ENCODE assay signal across 8 mouse cellular contexts in genomic region chr19:46038851-46039260, GRCm38 (mm10). TPM values are rescaled to one million over a fixed set of nuclear protein-coding genes. Genes with fewer than 3 reads are reported as not detected.
DNase-seq lines count a peak whose midpoint lies in the region; ATAC-seq and TF ChIP-seq lines count a peak whose summit lies in the region.

No protein-coding gene starts in this region.

- H3K4me2 ChIP-seq in embryonic facial prominence, embryonic 15.5 days (replicated peaks), result peak overlapping the region; percentile 84
- H3K4me2 ChIP-seq in intestine, postnatal 0 days (replicated peaks; ENCODE audit: low read depth), result peak overlapping the region; percentile 81
- H3K4me2 ChIP-seq in midbrain, embryonic 16.5 days (ENCODE audit: low read length), result peak overlapping the region; percentile 99

- WGBS in embryonic facial prominence, embryonic 15.5 days, result 0% methylated on average over 15 of the region's 17 CpGs
- 0% methylated on average over 11 of the region's 17 CpGs for WGBS in intestine, postnatal 0 days
- 0% methylated on average over 12 of the region's 17 CpGs for WGBS in midbrain, embryonic 16.5 days

- H3K27me3 ChIP-seq in embryonic facial prominence, embryonic 15.5 days, result no peaks in the 10 kb centered on the region
- no peaks in the 10 kb centered on the region for H3K27me3 ChIP-seq in intestine, postnatal 0 days (replicated peaks; ENCODE audit: control insufficient read depth, insufficient read depth, low read length)
- H3K27me3 ChIP-seq in midbrain, embryonic 16.5 days (ENCODE audit: control insufficient read depth, insufficient read depth, low read depth, low read length), result no peaks in the 10 kb centered on the region

- H3K36me3 ChIP-seq in embryonic facial prominence, embryonic 15.5 days, result peaks cover 27% of the 10 kb centered on the region
- peaks cover 27% of the 10 kb centered on the region for H3K36me3 ChIP-seq in intestine, postnatal 0 days (ENCODE audit: control insufficient read depth, insufficient read depth)
- H3K36me3 ChIP-seq in midbrain, embryonic 16.5 days (ENCODE audit: control insufficient read depth, insufficient read depth, low read length), result peaks cover 19% of the 10 kb centered on the region

- no peak for ATAC-seq in cerebellum, adult (ENCODE audit: insufficient number of reproducible peaks, low FRiP score, low TSS enrichment)
- ATAC-seq in embryonic facial prominence, embryonic 15.5 days (ENCODE audit: insufficient number of reproducible peaks, low FRiP score, low TSS enrichment, low read depth), result 0 out of 2 replicates have a peak, but pooled peaks have one; percentile 18
- peak; percentile 14; the same call in 1 of the 2 replicates for ATAC-seq in intestine, postnatal 0 days
- peak; percentile 22 for ATAC-seq in midbrain, embryonic 16.5 days

- TF ChIP-seq CTCF in intestine, postnatal 0 days (IDR thresholded peaks at IDR 0.05; ENCODE audit: low read depth), result no peak

- peak overlapping the region; percentile 82 for H3K9ac ChIP-seq in embryonic facial prominence, embryonic 15.5 days
- H3K9ac ChIP-seq in intestine, postnatal 0 days (ENCODE audit: low read depth, low read length), result peak overlapping the region; percentile 83
- H3K9ac ChIP-seq in midbrain, embryonic 16.5 days (ENCODE audit: low read depth, low read length), result peak overlapping the region; percentile 76

- no peaks in the 10 kb centered on the region for H3K9me3 ChIP-seq in embryonic facial prominence, embryonic 15.5 days (replicated peaks)
- no peaks in the 10 kb centered on the region for H3K9me3 ChIP-seq in intestine, postnatal 0 days (ENCODE audit: control insufficient read depth)
- H3K9me3 ChIP-seq in midbrain, embryonic 16.5 days (replicated peaks; ENCODE audit: control insufficient read depth, low read length, poor library complexity, severe bottlenecking), result no peaks in the 10 kb centered on the region

- peak overlapping the region; percentile 100 for H3K27ac ChIP-seq in embryonic facial prominence, embryonic 15.5 days (replicated peaks)
- H3K27ac ChIP-seq in intestine, postnatal 0 days (ENCODE audit: low read depth, low read length), result peak overlapping the region; percentile 79
- peak overlapping the region; percentile 92 for H3K27ac ChIP-seq in midbrain, embryonic 16.5 days (ENCODE audit: low read length)

- DNase-seq in cerebellum, adult 11 months, result peak; percentile 40
- DNase-seq in A20 (ENCODE audit: low read depth, low spot score), result peak; percentile 35
- no peak for DNase-seq in layer of hippocampus, adult 9-11 months
- DNase-seq in natural killer cell, adult 2 months (ENCODE audit: low spot score in 2 of 2), result no peak

- H3K4me1 ChIP-seq in embryonic facial prominence, embryonic 15.5 days, result peaks cover 71% of the 10 kb centered on the region
- H3K4me1 ChIP-seq in intestine, postnatal 0 days (replicated peaks; ENCODE audit: control insufficient read depth, insufficient read depth, low read length), result peaks cover 20% of the 10 kb centered on the region
- H3K4me1 ChIP-seq in midbrain, embryonic 16.5 days (ENCODE audit: control insufficient read depth, insufficient read depth, low read length), result peaks cover 70% of the 10 kb centered on the region

- peak overlapping the region; percentile 66 for H3K4me3 ChIP-seq in embryonic facial prominence, embryonic 15.5 days (replicated peaks)
- peak overlapping the region; percentile 55 for H3K4me3 ChIP-seq in intestine, postnatal 0 days (ENCODE audit: low read depth, low read length)
- peak overlapping the region; percentile 75 for H3K4me3 ChIP-seq in midbrain, embryonic 16.5 days (ENCODE audit: low read depth, low read length)

RNA-seq across cellular contexts. Expression of gene Pprc1, which starts 5.8 kb away (rescaled TPM):
- 37.0 and 38.3 TPM in 2 replicates for polyA plus RNA-seq in embryonic facial prominence, embryonic 15.5 days (2015; fragmentation: Nextera tagmentation; extraction: Ambion mirVana)
- 8.3 and 8.8 TPM in 2 replicates for polyA plus RNA-seq in intestine, postnatal 0 days (2015; fragmentation: Nextera tagmentation; extraction: Ambion mirVana)
- polyA plus RNA-seq in midbrain, embryonic 16.5 days (2015; fragmentation: Nextera tagmentation; extraction: Ambion mirVana), result 19.9 and 20.0 TPM in 2 replicates

RNA-seq across cellular contexts. Expression of gene Ldb1, which starts 6.2 kb away (rescaled TPM):
- polyA plus RNA-seq in embryonic facial prominence, embryonic 15.5 days (2015; fragmentation: Nextera tagmentation; extraction: Ambion mirVana), result 114 and 120 TPM in 2 replicates
- 31.0 and 35.5 TPM in 2 replicates for polyA plus RNA-seq in intestine, postnatal 0 days (2015; fragmentation: Nextera tagmentation; extraction: Ambion mirVana)
- polyA plus RNA-seq in midbrain, embryonic 16.5 days (2015; fragmentation: Nextera tagmentation; extraction: Ambion mirVana), result 88.1 and 107 TPM in 2 replicates

RNA-seq across cellular contexts. Expression of gene Hps6, which starts 35.5 kb away (rescaled TPM):
- polyA plus RNA-seq in embryonic facial prominence, embryonic 15.5 days (2015; fragmentation: Nextera tagmentation; extraction: Ambion mirVana), result 8.7 and 10.1 TPM in 2 replicates
- 5.3 and 5.4 TPM in 2 replicates for polyA plus RNA-seq in intestine, postnatal 0 days (2015; fragmentation: Nextera tagmentation; extraction: Ambion mirVana)
- 4.0 and 5.7 TPM in 2 replicates for polyA plus RNA-seq in midbrain, embryonic 16.5 days (2015; fragmentation: Nextera tagmentation; extraction: Ambion mirVana)

RNA-seq across cellular contexts. Expression of gene Nolc1, which starts 36.8 kb away (rescaled TPM):
- polyA plus RNA-seq in embryonic facial prominence, embryonic 15.5 days (2015; fragmentation: Nextera tagmentation; extraction: Ambion mirVana), result 74.1 and 76.9 TPM in 2 replicates
- 22.2 and 25.1 TPM in 2 replicates for polyA plus RNA-seq in intestine, postnatal 0 days (2015; fragmentation: Nextera tagmentation; extraction: Ambion mirVana)
- polyA plus RNA-seq in midbrain, embryonic 16.5 days (2015; fragmentation: Nextera tagmentation; extraction: Ambion mirVana), result 64.4 and 65.7 TPM in 2 replicates

RNA-seq across cellular contexts. Expression of gene Armh3, which starts 40.6 kb away (rescaled TPM):
- 16.6 and 20.5 TPM in 2 replicates for polyA plus RNA-seq in embryonic facial prominence, embryonic 15.5 days (2015; fragmentation: Nextera tagmentation; extraction: Ambion mirVana)
- 9.9 and 10.1 TPM in 2 replicates for polyA plus RNA-seq in intestine, postnatal 0 days (2015; fragmentation: Nextera tagmentation; extraction: Ambion mirVana)
- polyA plus RNA-seq in midbrain, embryonic 16.5 days (2015; fragmentation: Nextera tagmentation; extraction: Ambion mirVana), result 23.4 and 25.6 TPM in 2 replicates

Comparison
In these comparisons a context has a peak if more than half of its experiments do, and no peak if none do; other contexts are left out.
1. DNase-seq: peak in cerebellum, adult 11 months (single experiment) and A20 (single experiment); none in layer of hippocampus, adult 9-11 months (single experiment) and natural killer cell, adult 2 months (0 of 2).
2. Peak in every context shown above with its lines, with median percentiles within 50 percentile points of each other: H3K27ac ChIP-seq, H3K4me2 ChIP-seq, H3K4me3 ChIP-seq and H3K9ac ChIP-seq.